Mouse (Mus musculus) C2C12 (cell line): ENCODE data around the gene Fam151a. TPM values are rescaled to one million over a fixed set of nuclear protein-coding genes. Genes with fewer than 3 reads are reported as not detected.
"Not testable (repeated sequence)": the region's sequence is repeated elsewhere in the genome, so short reads cannot be mapped to it uniquely, and the experiment has no call there.

Experiments used
- H3K27me3 ChIP-seq: one replicate; pipeline ENCODE4 v1.6.1; 2011; ENCODE audit not compliant: control insufficient read depth, insufficient read depth, insufficient read length
- H3K36me3 ChIP-seq: one replicate; pipeline ENCODE4 v1.6.1; 2011; ENCODE audit not compliant: control insufficient read depth, insufficient read depth
- H3K4me3 ChIP-seq: one replicate; pipeline ENCODE4 v1.5.1; 2011; ENCODE audit warnings: mild to moderate bottlenecking, control low read depth; ENCODE audit not compliant: poor library complexity, insufficient read depth, severe bottlenecking
- H3K79me2 ChIP-seq: one replicate; pipeline ENCODE4 v1.6.1; 2011; ENCODE audit not compliant: control insufficient read depth, insufficient read depth
- H3K79me3 ChIP-seq: one replicate; pipeline ENCODE4 v1.6.1; 2011; ENCODE audit warnings: low read depth, control low read depth
- H3ac ChIP-seq: one replicate; pipeline ENCODE3; 2011; ENCODE audit warnings: low read depth; ENCODE audit not compliant: control insufficient read depth, insufficient read length
- CEBPB ChIP-seq: IDR thresholded peaks from one replicate; pipeline ENCODE4 v1.6.1; 2011; ENCODE audit warnings: low read depth, mild to moderate bottlenecking, control low read depth, moderate library complexity
- CTCF ChIP-seq: IDR thresholded peaks from one replicate; pipeline ENCODE4 v1.5.1; 2011; ENCODE audit not compliant: control insufficient read depth, insufficient read depth, insufficient read length
- FOSL1 ChIP-seq: IDR thresholded peaks from one replicate; pipeline ENCODE4 v1.8.0; 2011; ENCODE audit warnings: mild to moderate bottlenecking, low read length; ENCODE audit not compliant: poor library complexity, insufficient read depth, severe bottlenecking
- MAX ChIP-seq: IDR thresholded peaks from one replicate; pipeline ENCODE4 v1.6.1; 2011; ENCODE audit warnings: mild to moderate bottlenecking, control low read depth
- MYOD1 ChIP-seq: IDR thresholded peaks from one replicate; pipeline ENCODE4 v1.6.1; 2011; ENCODE audit warnings: low read depth; ENCODE audit not compliant: control insufficient read depth, insufficient read length
- MYOG ChIP-seq: IDR thresholded peaks from one replicate; pipeline ENCODE4 v1.6.1; 2011; ENCODE audit not compliant: control insufficient read depth, insufficient read length; ENCODE audit errors: extremely low read depth
- USF1 ChIP-seq: IDR thresholded peaks from one replicate; pipeline ENCODE4 v1.6.1; 2011; ENCODE audit warnings: low read depth, mild to moderate bottlenecking, control low read depth, moderate library complexity
- polyA plus RNA-seq: library from polyadenylated mRNA; unstranded; fragments of >200 nt; fragmentation: generic; extraction: Trizol; gene quantifications from one replicate; pipeline ENCODE4 v1.2.1, GENCODE M21; 2012; ENCODE audit warnings: missing spikeins

Fam151a gene
- polyA plus RNA-seq, 1 experiment, result not detected

DNA sequence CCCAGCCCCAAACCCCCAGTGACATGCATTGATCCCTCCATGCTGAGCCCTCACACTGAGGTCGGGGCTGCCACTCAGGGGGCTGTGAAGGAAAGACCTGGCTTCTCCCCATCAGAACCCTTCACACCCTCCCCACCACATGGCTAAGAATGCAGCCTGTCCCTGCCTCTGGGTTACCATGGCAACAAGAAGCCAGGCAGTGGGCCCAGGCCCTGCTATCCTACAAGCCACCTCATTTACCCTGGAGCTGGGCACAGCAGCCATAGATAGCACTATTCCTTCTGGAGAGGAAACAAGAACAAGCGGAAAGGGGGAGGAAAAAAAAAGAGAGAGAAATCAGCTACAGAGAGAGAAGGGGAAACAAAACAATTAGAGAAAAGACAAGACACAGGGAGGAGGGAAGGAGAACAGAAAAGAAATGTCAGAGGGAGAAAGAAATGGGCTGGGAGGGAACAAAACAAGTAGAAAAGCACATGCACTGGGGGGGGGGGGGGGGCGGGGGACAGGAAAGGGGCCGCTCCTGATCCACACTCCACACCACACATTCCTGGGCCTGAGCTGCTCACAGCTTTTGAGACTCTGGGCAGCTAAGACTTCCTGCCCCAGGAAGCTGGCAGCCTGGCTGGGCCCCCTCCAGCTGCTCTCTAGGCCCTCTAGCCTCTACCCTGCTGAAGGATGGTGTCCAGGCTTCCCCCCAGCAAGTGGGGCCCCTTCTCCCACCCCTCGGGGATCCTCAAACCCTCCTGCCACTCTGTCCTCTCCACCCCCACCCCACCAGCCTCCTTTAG is 52.3 kb downstream of the Fam151a start:
- Histone ChIP-seq H3K79me2 (no peaks in the 10 kb centered on the region), H3K79me3 (no peaks in the 10 kb centered on the region), H3K27me3 (no peaks in the 10 kb centered on the region), H3ac (no peak overlapping the region), H3K4me3 (no peak overlapping the region), H3K36me3 (no peaks in the 10 kb centered on the region)
- no peak for TF ChIP-seq CEBPB
- TF ChIP-seq FOSL1, result no peak
- TF ChIP-seq MAX, result no peak
- no peak for TF ChIP-seq USF1
- TF ChIP-seq CTCF, result no peak
- TF ChIP-seq MYOD1, result no peak
- no peak for TF ChIP-seq MYOG

DNA sequence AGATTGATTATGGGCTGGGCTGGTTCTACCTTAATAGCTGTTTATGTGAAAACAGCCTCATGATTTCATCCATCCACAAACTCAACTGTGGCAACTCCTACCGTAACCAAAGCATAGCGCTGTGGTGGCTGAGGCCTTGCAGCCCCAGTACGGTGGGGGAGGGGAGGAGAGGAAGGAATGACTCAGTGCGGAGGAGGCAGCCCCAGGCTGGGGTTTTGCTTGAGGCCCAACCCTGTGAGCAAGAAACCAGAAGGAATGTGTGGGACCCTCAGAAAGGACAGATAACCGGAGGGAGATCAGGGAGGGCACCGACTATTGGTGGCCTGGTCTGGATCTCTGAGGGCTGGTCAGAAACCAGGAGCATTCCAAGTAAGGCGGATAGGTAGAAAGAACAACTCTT is 54.1 kb downstream of the Fam151a start:
- TF ChIP-seq CEBPB (no peak), MAX (no peak), MYOG (no peak), FOSL1 (no peak), USF1 (no peak), CTCF (no peak), MYOD1 (no peak)
- Histone ChIP-seq H3K4me3 (no peak overlapping the region), H3K79me3 (no peaks in the 10 kb centered on the region), H3ac (no peak overlapping the region), H3K36me3 (no peaks in the 10 kb centered on the region), H3K27me3 (no peaks in the 10 kb centered on the region), H3K79me2 (no peaks in the 10 kb centered on the region)

DNA sequence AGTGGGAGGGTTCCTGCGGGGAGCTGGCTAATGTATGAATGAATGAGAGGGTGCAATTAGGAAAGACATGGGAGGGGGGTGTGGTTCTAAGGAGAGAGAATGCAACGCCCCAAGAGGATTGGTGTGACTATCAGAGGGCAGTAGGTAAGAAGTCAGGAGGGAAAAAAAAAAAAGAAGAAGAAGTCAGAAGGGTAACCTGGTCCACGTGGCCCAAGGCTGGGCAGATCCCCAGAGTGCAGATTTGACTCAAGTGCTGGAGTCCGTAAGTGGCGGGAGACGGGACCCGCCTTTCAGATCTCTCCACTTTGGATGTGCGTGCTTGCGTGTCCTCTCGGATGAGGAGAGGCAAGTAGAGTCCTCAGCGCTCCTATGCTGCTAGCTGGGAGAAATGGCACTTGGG is 54.9 kb downstream of the Fam151a start:
- Histone ChIP-seq H3K79me3 (no peaks in the 10 kb centered on the region), H3K79me2 (no peaks in the 10 kb centered on the region), H3K36me3 (no peaks in the 10 kb centered on the region), H3K27me3 (no peaks in the 10 kb centered on the region), H3K4me3 (no peak overlapping the region), H3ac (no peak overlapping the region)
- TF ChIP-seq CTCF (no peak), FOSL1 (no peak)

DNA sequence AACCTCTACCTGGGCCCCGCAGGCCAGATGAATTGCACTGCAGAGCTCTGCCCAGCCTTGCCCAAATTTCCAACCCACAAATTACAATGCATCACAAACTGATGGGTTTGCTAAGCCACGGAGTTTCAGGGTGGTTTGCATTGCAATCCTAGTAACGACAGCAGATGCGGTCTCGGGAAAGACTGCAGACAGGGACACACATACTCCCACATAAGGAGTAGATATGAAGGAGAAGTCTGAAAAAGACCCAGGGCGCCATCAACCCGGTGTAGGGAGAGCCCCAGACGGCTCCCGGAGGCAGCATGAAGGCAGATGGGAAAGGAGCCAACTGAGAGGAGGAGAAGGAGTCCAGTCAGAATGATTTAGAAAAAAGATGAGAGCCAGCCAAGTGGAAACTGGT is 56.0 kb downstream of the Fam151a start:
- Histone ChIP-seq H3K4me3 (no peak overlapping the region), H3K79me2 (no peaks in the 10 kb centered on the region), H3K36me3 (no peaks in the 10 kb centered on the region), H3K27me3 (no peaks in the 10 kb centered on the region), H3K79me3 (no peaks in the 10 kb centered on the region), H3ac (no peak overlapping the region)
- TF ChIP-seq MAX (no peak), FOSL1 (no peak), CEBPB (no peak), MYOD1 (no peak), USF1 (no peak), CTCF (no peak), MYOG (no peak)

DNA sequence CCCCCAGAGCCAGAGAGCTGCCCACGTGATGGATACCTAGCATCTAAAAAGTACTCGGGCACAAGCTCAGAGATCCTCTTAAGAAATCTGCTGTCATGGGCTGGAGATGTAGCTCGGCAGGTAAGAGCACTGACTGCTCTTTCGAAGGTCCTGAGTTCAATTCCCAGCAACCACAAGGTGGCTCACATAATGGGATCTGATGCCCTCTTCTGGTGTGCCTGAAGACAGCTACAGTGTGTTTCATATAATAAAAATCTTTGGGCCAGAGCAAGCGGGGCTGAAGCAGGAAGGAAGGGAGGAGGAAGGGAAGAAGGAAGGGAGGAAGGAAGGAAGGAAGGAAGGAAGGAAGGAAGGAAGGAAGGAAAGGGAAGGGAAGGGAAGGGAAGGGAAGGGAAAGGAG is 56.5 kb downstream of the Fam151a start:
- H3K4me3 ChIP-seq, H3K79me2 ChIP-seq, H3K27me3 ChIP-seq, H3ac ChIP-seq, H3K79me3 ChIP-seq, H3K36me3 ChIP-seq: not testable (repeated sequence)

DNA sequence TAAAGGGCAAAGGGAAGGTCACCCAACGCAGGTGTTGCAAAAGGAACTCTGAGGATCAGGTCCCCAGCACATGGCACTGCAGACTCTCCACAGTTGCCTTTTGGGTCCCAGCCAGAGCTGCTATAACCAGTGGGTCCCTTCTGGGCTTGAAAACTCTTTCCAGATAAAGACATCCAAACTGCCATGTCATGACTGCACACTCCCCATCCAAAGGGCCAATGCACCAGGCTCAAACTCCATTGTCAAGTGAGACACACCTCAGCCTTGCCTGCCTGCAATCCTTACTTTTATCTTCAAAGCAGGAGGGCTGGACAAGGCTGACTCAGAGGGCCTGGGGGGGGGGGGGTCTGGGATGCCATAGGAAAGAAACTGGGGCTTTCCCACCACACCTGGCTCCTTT is 57.2 kb downstream of the Fam151a start:
- Histone ChIP-seq H3K27me3 (no peaks in the 10 kb centered on the region), H3K79me2 (no peaks in the 10 kb centered on the region), H3ac (no peak overlapping the region), H3K79me3 (no peaks in the 10 kb centered on the region), H3K4me3 (no peak overlapping the region), H3K36me3 (no peaks in the 10 kb centered on the region)
- no peak for TF ChIP-seq FOSL1
- no peak for TF ChIP-seq CTCF
- TF ChIP-seq CEBPB, result no peak
- TF ChIP-seq MYOD1, result no peak
- TF ChIP-seq MYOG, result no peak
- no peak for TF ChIP-seq MAX
- no peak for TF ChIP-seq USF1
